Mouse (Mus musculus) forebrain, postnatal 0 days (tissue): ENCODE data around the gene Grip2. TPM values are rescaled to one million over a fixed set of nuclear protein-coding genes. Genes with fewer than 3 reads are reported as not detected.

Source experiments
- ATAC-seq: fragments of 200-750 bp; cut with Nextera tagmentation; 2 replicates; pipeline ENCODE4 v1.8.0; 2017; ENCODE audit warnings: mild to moderate bottlenecking, moderate library complexity
- DNase-seq: peaks from one replicate; pipeline ENCODE4 v3.0.0-alpha.2; 2015
- H3K27ac ChIP-seq: fragments of 300-500 bp; sonication (generic); 2 replicates; pipeline ENCODE4 v1.5.1; 2014; ENCODE audit warnings: low read depth, mild to moderate bottlenecking, antibody characterized with exemption, low read length, moderate library complexity, mixed read lengths
- H3K27me3 ChIP-seq: fragments of 300-500 bp; sonication (generic); 2 replicates; pipeline ENCODE4 v1.6.1; 2014; ENCODE audit warnings: mild to moderate bottlenecking, low read length, mixed read lengths; ENCODE audit not compliant: insufficient read depth
- H3K36me3 ChIP-seq: fragments of 300-500 bp; sonication (generic); 2 replicates; pipeline ENCODE4 v1.6.1; 2014; ENCODE audit warnings: mild to moderate bottlenecking, moderate library complexity; ENCODE audit not compliant: insufficient read depth
- H3K4me1 ChIP-seq: fragments of 300-500 bp; sonication (generic); 2 replicates; pipeline ENCODE4 v1.6.1; 2014; ENCODE audit warnings: antibody characterized with exemption; ENCODE audit not compliant: insufficient read depth
- H3K4me2 ChIP-seq: fragments of 300-500 bp; sonication (generic); 2 replicates; pipeline ENCODE4 v1.6.1; 2014; ENCODE audit warnings: low read depth, mild to moderate bottlenecking, moderate library complexity
- H3K4me3 ChIP-seq: fragments of 300-500 bp; sonication (generic); 2 replicates; pipeline ENCODE4 v1.5.1; 2014; ENCODE audit warnings: low read depth, low read length, mixed read lengths
- H3K9ac ChIP-seq: fragments of 300-500 bp; sonication (generic); 2 replicates; pipeline ENCODE4 v1.6.1; 2014; ENCODE audit warnings: mild to moderate bottlenecking
- H3K9me3 ChIP-seq: fragments of 300-500 bp; sonication (generic); 2 replicates; pipeline ENCODE4 v1.6.1; 2016; ENCODE audit warnings: low read length
- CTCF ChIP-seq: sonication (generic); IDR thresholded peaks from 2 replicates; pipeline ENCODE4 v1.5.1; 2016; ENCODE audit warnings: antibody characterized with exemption, control low read depth, low read depth
- WGBS: fragments of 180-500 bp; shearing (Covaris S2); extraction: QIAGEN DNeasy Blood & Tissue Kit; methylation state at CpG from one replicate; pipeline ENCODE4 v1.1.7; 2014; 5-methylcytosine and 5-hydroxymethylcytosine counted together
- polyA plus RNA-seq: library from polyadenylated mRNA; unstranded; fragments of >200 nt; fragmentation: Nextera tagmentation; extraction: Ambion mirVana; gene quantifications from 2 replicates; pipeline ENCODE4 v1.2.1, GENCODE M21; 2015
- total RNA-seq: library from RNA; depleted of rRNA; stranded (reverse); fragments of >200 nt; gene quantifications from 2 replicates; pipeline ENCODE4 v1.2.3, GENCODE M21; 2014; rRNA removed

Grip2 gene
- total RNA-seq = 19.9 and 24.9 TPM in 2 replicates
- polyA plus RNA-seq = 7.7 and 7.8 TPM in 2 replicates

DNA sequence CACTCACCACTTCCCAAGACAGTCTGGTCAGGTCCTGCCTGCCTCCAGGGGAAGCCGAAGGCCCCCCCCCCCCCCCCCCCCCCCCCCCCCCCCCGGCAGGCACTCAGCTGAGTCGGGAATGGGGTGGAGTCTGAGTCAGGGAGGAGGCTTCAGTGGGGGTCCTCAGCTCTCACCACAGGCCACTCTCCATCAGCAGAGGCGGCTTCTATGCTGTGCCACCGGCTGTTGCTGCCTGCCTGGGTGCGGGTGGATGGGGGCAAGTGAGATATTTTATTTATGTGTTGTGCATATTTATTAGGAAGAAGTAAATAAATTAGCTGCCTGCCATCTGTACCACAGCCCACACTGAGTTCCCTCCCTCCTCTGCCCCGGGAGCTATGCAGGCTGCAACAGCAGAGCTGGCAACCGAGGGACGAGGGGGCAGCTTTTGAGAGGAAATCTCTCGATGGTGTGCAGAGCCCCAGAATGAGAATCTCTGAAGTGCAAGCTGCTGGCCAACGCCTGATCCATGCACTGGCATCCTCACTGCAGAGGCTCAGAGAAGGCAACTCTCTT, at the start of gene Grip2:
Gene Grip2, minus strand, starts transcription at position 235 of the 555 bp plus-strand sequence.
- Histone ChIP-seq H3K36me3 (no peaks in the 10 kb centered on the region), H3K4me2 (no peak within 1 kb of the TSS), H3K4me1 (no peaks in the 10 kb centered on the region), H3K27ac (no peak within 1 kb of the TSS), H3K4me3 (no peak within 1 kb of the TSS), H3K9me3 (no peaks in the 10 kb centered on the region), H3K27me3 (no peaks in the 10 kb centered on the region), H3K9ac (no peak within 1 kb of the TSS)
- WGBS = 41% methylated on average over 9 of the region's 11 CpGs
- DNase-seq (peak; percentile 55), ATAC-seq (peak; percentile 77)
- no peak for TF ChIP-seq CTCF

DNA sequence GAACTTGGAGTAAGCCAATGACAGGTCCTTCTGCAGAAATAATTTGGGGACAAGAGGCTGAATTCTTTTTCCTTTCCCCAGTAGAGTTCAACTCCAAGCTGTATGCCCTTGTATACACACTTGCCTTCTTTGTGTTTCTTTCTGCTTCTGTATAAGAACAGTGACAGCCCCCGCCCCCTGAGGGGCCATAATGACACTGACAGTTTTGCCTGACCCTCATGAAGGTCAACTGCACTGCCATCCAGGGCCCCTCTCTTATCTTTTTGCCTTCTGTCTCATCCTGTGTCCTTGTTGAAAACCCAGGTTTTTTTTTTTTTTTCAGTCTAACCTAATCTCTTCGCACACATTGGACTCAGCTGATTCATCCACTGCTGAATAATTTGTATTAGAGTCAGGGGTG, 45.7 kb upstream of the Grip2 start:
- Histone ChIP-seq H3K27ac (no peak overlapping the region), H3K4me3 (no peak overlapping the region), H3K27me3 (no peaks in the 10 kb centered on the region), H3K4me1 (no peaks in the 10 kb centered on the region), H3K9me3 (no peaks in the 10 kb centered on the region), H3K36me3 (no peaks in the 10 kb centered on the region), H3K9ac (no peak overlapping the region), H3K4me2 (no peak overlapping the region)
- 68% methylated on average over 2 of the region's 2 CpGs for WGBS
- DNase-seq (no peak), ATAC-seq (no peak)
- no peak for TF ChIP-seq CTCF

DNA sequence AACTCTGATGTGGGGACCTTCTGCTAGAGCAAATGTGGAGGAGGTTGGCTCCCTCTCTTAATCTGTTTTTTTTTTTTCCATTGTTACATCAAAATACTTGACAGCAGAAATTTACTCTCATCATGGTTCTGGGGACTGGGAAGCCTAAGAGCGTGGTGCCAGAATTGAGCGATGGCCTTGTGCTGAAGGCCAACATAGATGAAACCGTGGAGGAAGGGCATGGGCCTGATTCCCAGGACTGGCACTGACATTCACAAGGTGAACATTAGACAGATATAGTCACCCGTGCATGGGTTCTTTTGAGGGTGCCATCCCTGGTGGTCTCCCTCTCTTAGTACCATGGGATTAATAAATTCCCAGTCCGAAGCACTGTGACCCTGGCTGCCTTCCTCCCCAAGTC, 41.0 kb upstream of the Grip2 start:
- Histone ChIP-seq H3K27ac (no peak overlapping the region), H3K4me3 (no peak overlapping the region), H3K9ac (no peak overlapping the region), H3K9me3 (no peaks in the 10 kb centered on the region), H3K27me3 (no peaks in the 10 kb centered on the region), H3K36me3 (no peaks in the 10 kb centered on the region), H3K4me2 (no peak overlapping the region), H3K4me1 (no peaks in the 10 kb centered on the region)
- no peak for TF ChIP-seq CTCF
- DNase-seq (no peak), ATAC-seq (no peak)
- WGBS = 87% methylated on average over 5 of the region's 5 CpGs

DNA sequence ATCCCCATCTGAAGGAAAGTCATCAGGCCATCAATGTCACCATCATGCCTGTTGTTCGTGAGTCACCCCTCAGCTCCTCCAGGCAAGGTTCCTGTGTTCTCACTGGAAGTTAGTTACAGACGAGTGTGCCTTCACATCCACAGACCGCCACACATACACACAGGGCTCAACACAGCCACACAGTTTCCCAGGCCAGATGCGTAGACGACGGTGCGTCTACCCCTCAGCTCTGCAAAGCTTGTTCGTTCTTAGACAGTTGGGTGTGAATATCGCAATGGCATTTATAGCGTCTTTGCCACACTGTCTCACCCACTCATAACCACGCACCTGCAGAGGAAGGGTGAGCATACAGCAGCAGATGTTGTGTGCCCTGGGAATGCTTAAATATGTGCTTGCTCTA, 38.6 kb upstream of the Grip2 start:
- H3K36me3 ChIP-seq = no peaks in the 10 kb centered on the region

DNA sequence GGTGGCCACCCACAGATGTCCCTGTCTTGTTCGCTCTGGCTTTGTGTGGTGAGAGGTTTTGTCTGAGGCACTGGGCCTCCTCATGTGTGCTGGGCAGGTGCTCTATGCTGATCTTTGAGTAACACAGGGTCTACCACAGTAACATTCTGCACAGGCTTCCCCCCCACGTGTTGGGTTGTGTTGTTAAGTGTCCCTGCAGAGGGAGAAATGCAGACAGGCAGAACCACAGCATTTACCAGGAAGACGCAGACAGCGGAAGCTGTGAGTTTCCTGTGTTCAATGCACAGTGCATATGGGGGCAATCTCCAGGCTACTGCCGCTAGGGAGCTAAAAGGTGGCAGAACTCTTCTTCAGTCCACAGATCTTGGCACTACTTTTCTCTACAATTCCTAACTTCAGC, 37.5 kb upstream of the Grip2 start:
- no peaks in the 10 kb centered on the region for H3K9me3 ChIP-seq
- no peak overlapping the region for H3K4me2 ChIP-seq
- H3K9ac ChIP-seq = no peak overlapping the region
- H3K36me3 ChIP-seq = no peaks in the 10 kb centered on the region
- 73% methylated on average over 5 of the region's 5 CpGs for WGBS
- no peak for TF ChIP-seq CTCF
- ATAC-seq (no peak), DNase-seq (no peak)
- H3K27ac ChIP-seq = no peak overlapping the region
- no peak overlapping the region for H3K4me3 ChIP-seq
- no peaks in the 10 kb centered on the region for H3K27me3 ChIP-seq
- no peaks in the 10 kb centered on the region for H3K4me1 ChIP-seq

More for the DNA sequence above, 38.6 kb upstream of the Grip2 start:
- TF ChIP-seq CTCF = no peak
- Histone ChIP-seq H3K27ac (no peak overlapping the region), H3K4me3 (no peak overlapping the region), H3K4me1 (no peaks in the 10 kb centered on the region), H3K27me3 (no peaks in the 10 kb centered on the region), H3K4me2 (no peak overlapping the region), H3K9me3 (no peaks in the 10 kb centered on the region), H3K9ac (no peak overlapping the region)
- DNase-seq (no peak), ATAC-seq (no peak)
- WGBS = 79% methylated on average over 11 of the region's 11 CpGs

DNA sequence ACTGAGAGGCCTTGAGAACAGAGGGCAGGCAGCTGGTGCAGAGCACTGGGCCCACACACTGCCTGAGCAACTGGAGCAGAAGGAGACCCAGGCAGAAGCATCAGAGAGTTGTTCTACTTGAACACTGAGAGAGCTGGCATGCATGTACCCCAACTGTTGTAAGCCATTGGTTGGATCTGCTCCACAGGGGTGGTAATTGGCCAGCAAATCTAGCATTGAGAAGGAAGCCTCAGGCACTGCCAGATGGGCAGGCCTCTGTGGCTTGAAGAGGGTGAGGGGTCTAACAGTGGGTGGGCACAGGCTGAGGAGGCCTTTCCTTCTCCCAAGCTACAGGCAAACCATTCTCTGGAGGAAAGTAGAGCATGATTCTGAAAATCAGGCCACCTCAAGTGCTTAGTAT, 35.8 kb upstream of the Grip2 start:
- no peak overlapping the region for H3K4me3 ChIP-seq
- no peaks in the 10 kb centered on the region for H3K9me3 ChIP-seq
- no peak overlapping the region for H3K27ac ChIP-seq
- no peak overlapping the region for H3K9ac ChIP-seq
- no peak overlapping the region for H3K4me2 ChIP-seq
- no peak for DNase-seq
- H3K4me1 ChIP-seq = no peaks in the 10 kb centered on the region
- H3K27me3 ChIP-seq = no peaks in the 10 kb centered on the region
- ATAC-seq = no peak
- TF ChIP-seq CTCF = no peak
- no peaks in the 10 kb centered on the region for H3K36me3 ChIP-seq

DNA sequence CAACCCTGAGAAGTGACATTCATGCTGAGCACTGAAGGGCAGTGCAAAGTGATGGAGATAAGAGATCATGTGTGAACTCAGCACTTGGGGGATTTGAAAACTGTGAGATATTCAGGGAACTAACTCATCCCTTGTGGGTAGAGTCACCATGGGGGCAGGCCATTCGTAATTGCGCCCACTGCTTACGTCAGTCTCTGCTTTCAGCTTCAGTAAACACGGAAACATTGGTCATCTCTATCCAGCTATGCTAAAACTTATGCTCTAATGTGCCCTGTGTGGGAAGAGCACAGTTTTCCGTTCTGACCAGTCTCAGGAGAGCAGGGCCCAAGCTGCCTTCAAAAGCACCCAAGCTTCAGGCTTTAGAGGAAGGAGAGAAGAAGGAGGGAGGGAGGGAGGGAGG, 31.3 kb upstream of the Grip2 start:
- TF ChIP-seq CTCF = no peak
- no peak overlapping the region for H3K9ac ChIP-seq

DNA sequence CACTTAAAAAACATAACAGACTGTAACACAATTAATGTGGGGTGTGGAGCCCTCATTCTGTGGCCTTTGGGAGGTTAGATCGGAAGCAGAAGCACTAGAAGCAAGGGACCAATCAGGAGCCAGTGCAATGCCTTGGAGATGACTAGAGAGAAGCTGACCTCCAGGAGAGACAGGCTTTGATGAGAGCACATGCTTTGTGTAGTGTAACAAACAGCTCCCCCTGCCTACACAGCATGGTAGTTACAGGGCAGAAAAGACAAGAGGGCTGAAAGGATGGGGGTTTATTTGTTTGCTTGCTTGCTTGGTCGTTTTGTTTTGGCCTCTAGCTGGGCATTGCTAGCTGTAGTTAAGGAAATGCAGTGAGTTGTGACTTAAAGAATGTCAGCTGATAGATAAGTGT, 25.5 kb upstream of the Grip2 start:
- Histone ChIP-seq H3K27ac (no peak overlapping the region), H3K9me3 (no peaks in the 10 kb centered on the region), H3K4me1 (no peaks in the 10 kb centered on the region), H3K9ac (no peak overlapping the region), H3K4me2 (no peak overlapping the region), H3K4me3 (no peak overlapping the region), H3K27me3 (no peaks in the 10 kb centered on the region), H3K36me3 (no peaks in the 10 kb centered on the region)
- WGBS = 5% methylated on average over 2 of the region's 2 CpGs
- DNase-seq (peak; percentile 55), ATAC-seq (peak; percentile 75)
- peak; percentile 82 for TF ChIP-seq CTCF

More for the DNA sequence above, 31.3 kb upstream of the Grip2 start:
- no peak for DNase-seq
- 81% methylated on average over 5 of the region's 5 CpGs for WGBS
- Histone ChIP-seq H3K4me3 (no peak overlapping the region), H3K36me3 (no peaks in the 10 kb centered on the region), H3K4me1 (no peaks in the 10 kb centered on the region), H3K27ac (no peak overlapping the region), H3K9me3 (no peaks in the 10 kb centered on the region), H3K27me3 (no peaks in the 10 kb centered on the region), H3K4me2 (no peak overlapping the region)
- no peak for ATAC-seq
